Mouse (Mus musculus) CH12.LX (cell line): Measurements from ENCODE around the gene Ipo4.

Experiments
- CTCF ChIP-seq, 2 experiments: IDR thresholded peaks in 1 of 2; conservative IDR thresholded peaks in 1 of 2; 2 replicates each; pipeline ENCODE4 v1.5.1; 2011 to 2012; ENCODE audit warnings: low read depth in 2 of 2, low read length in 2 of 2, improper control_type of control experiment in 1 of 2, inconsistent platforms in 1 of 2, mild to moderate bottlenecking in 1 of 2, moderate library complexity in 1 of 2
- EP300 ChIP-seq: IDR thresholded peaks from 2 replicates; pipeline ENCODE4 v1.6.1; 2011; ENCODE audit warnings: low read length, improper control_type of control experiment
- ETS1 ChIP-seq: conservative IDR thresholded peaks from 2 replicates; pipeline ENCODE4 v1.6.1; 2012; ENCODE audit warnings: low read depth, mild to moderate bottlenecking, inconsistent platforms, low read length, improper control_type of control experiment, moderate library complexity
- GABPA ChIP-seq: IDR thresholded peaks from 2 replicates; pipeline ENCODE4 v1.6.1; 2012; ENCODE audit warnings: low read depth, low read length, improper control_type of control experiment, inconsistent platforms; ENCODE audit not compliant: insufficient replicate concordance
- NRF1 ChIP-seq: IDR thresholded peaks from 2 replicates; pipeline ENCODE4 v1.6.1; 2014; ENCODE audit warnings: low read depth, mild to moderate bottlenecking, inconsistent platforms, low read length, improper control_type of control experiment, moderate library complexity
- POLR2A ChIP-seq: IDR thresholded peaks from 2 replicates; pipeline ENCODE4 v1.6.1; 2011; ENCODE audit warnings: low read depth, mild to moderate bottlenecking, improper control_type of control experiment, low read length
- USF1 ChIP-seq: IDR thresholded peaks from 2 replicates; pipeline ENCODE4 v1.6.1; 2014; ENCODE audit warnings: low read depth, mild to moderate bottlenecking, inconsistent platforms, low read length, improper control_type of control experiment
- ZC3H11A ChIP-seq: IDR thresholded peaks from 2 replicates; pipeline ENCODE4 v1.6.1; 2012; ENCODE audit warnings: low read depth, mild to moderate bottlenecking, inconsistent platforms, low read length, improper control_type of control experiment
- ZKSCAN1 ChIP-seq: IDR thresholded peaks from 2 replicates; pipeline ENCODE4 v1.6.1; 2012; ENCODE audit warnings: low read depth, inconsistent platforms, low read length, improper control_type of control experiment, borderline replicate concordance

GRCm38 (mm10) chr14:55604823-55605222, 30.9 kb downstream of the Ipo4 start:
- TF ChIP-seq GABPA, result no peak
- TF ChIP-seq POLR2A, result no peak
- TF ChIP-seq CTCF (conservative IDR thresholded peaks at IDR 0.05 in 1 of 2, IDR thresholded peaks at IDR 0.05 in 1 of 2; ENCODE audit: low read depth in 2 of 2, low read length in 2 of 2), result no peak
- TF ChIP-seq ZKSCAN1, result no peak
- no peak for TF ChIP-seq NRF1
- TF ChIP-seq ETS1, result no peak
- TF ChIP-seq EP300, result no peak
- TF ChIP-seq USF1, result no peak
- TF ChIP-seq ZC3H11A, result no peak
